Mouse (Mus musculus) macrophage (primary cell): ENCODE results near the gene Cebpb. TPM values are rescaled to one million over a fixed set of nuclear protein-coding genes. Genes with fewer than 3 reads are reported as not detected.

Experiments
- polyA plus RNA-seq: library from polyadenylated mRNA; stranded (reverse); fragments of 250-400 nt; gene quantifications from 3 replicates; pipeline ENCODE4 v1.2.4, GENCODE M21; 2018; ENCODE audit warnings: inconsistent platforms

The Cebpb gene
- polyA plus RNA-seq, 1 experiment from 2014 or later: 4.8 TPM

Other genes with a start within 250 kb of the Cebpb start
- 48.9 to 118 TPM (median 85.7 TPM) in 3 replicates for gene Rnf114, start 196.3 kb upstream of the Cebpb start, polyA plus RNA-seq
- 11.7 to 18.0 TPM (median 14.0 TPM) in 3 replicates for gene Spata2, start 196.0 kb upstream of the Cebpb start, polyA plus RNA-seq
- not detected in 3 replicates for gene Snai1, start 150.7 kb upstream of the Cebpb start, polyA plus RNA-seq
- gene Ube2v1, start 56.8 kb upstream of the Cebpb start, polyA plus RNA-seq: 152 to 209 TPM (median 172 TPM) in 3 replicates
- not detected in 3 replicates for gene Gm20431, start 27.4 kb upstream of the Cebpb start, polyA plus RNA-seq
- 165 to 276 TPM (median 174 TPM) in 3 replicates for gene Tmem189, start 907 bp downstream of the Cebpb start, polyA plus RNA-seq
- 78.9 to 381 TPM (median 119 TPM) in 3 replicates for gene Ptpn1, start 243.1 kb downstream of the Cebpb start, polyA plus RNA-seq